Mouse (Mus musculus) CH12.LX (cell line): Measurements from ENCODE around the gene 4931428L18Rik.

Source experiments
- CTCF ChIP-seq, 2 experiments: IDR thresholded peaks in 1 of 2; conservative IDR thresholded peaks in 1 of 2; 2 replicates each; pipeline ENCODE4 v1.5.1; 2011 to 2012; ENCODE audit warnings: low read depth in 2 of 2, low read length in 2 of 2, improper control_type of control experiment in 1 of 2, inconsistent platforms in 1 of 2, mild to moderate bottlenecking in 1 of 2, moderate library complexity in 1 of 2
- EP300 ChIP-seq: IDR thresholded peaks from 2 replicates; pipeline ENCODE4 v1.6.1; 2011; ENCODE audit warnings: low read length, improper control_type of control experiment
- GABPA ChIP-seq: IDR thresholded peaks from 2 replicates; pipeline ENCODE4 v1.6.1; 2012; ENCODE audit warnings: low read depth, low read length, improper control_type of control experiment, inconsistent platforms; ENCODE audit not compliant: insufficient replicate concordance
- MEF2A ChIP-seq: IDR thresholded peaks from 2 replicates; pipeline ENCODE4 v1.6.1; 2014; ENCODE audit warnings: low read depth, mild to moderate bottlenecking, inconsistent platforms, low read length, improper control_type of control experiment, borderline replicate concordance
- MYC ChIP-seq: IDR thresholded peaks from 2 replicates; pipeline ENCODE4 v1.6.1; 2011; ENCODE audit warnings: low read depth, mild to moderate bottlenecking, improper control_type of control experiment, low read length
- POLR2A ChIP-seq: IDR thresholded peaks from 2 replicates; pipeline ENCODE4 v1.6.1; 2011; ENCODE audit warnings: low read depth, mild to moderate bottlenecking, improper control_type of control experiment, low read length

GRCm38 (mm10) chr1:31143571-31143970, 78.9 kb downstream of the 4931428L18Rik start:
- no peak for TF ChIP-seq POLR2A
- TF ChIP-seq EP300 = no peak
- no peak for TF ChIP-seq MYC
- no peak for TF ChIP-seq CTCF (conservative IDR thresholded peaks at IDR 0.05 in 1 of 2, IDR thresholded peaks at IDR 0.05 in 1 of 2; ENCODE audit: low read depth in 2 of 2, low read length in 2 of 2)
- TF ChIP-seq GABPA = no peak
- TF ChIP-seq MEF2A = no peak
